Mouse (Mus musculus): ENCODE results near the gene Homer2.

Gene Homer2

DNA sequence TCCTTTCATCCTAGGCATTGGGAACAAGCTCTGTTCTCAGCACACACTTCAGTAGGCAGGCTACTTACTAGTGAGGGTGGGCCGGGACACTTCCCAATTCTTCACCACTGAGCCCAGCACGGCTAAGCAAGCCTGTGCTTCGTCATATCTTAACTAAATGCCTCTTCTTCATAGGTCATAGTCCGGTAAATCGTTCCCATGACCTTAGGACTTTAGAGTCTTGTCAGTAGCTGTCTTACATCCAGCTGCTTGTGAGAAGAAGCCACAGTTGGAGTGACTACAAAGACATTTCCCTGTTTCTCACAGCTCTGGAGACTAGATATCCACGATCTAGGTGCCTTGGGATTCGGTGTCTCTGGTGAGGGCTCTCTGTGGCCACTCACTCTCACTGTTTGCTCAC, 122.0 kb downstream of the Homer2 start:
- no peak for DNase-seq (ENCODE audit: low spot score)

DNA sequence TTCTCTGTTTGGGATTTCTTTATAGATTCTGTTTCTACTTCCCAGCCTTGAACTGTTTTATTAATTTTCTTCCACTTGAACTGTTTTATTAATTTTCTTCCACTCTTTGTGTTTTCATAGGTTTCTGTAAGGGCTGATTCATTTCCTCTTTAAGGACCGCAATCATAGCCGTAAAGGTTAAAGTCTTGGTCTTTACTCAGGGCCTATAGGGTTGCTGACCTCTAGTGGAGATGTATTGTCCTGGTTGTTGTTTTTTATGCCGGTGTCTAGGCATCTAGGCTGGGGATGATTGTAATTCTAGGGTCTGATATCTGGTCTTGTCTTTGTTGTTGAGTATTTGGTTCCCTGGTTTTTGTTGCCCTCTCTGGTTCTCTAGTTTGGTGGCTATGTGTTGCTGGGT, 123.8 kb downstream of the Homer2 start:
- no peak for DNase-seq (ENCODE audit: low spot score)

DNA sequence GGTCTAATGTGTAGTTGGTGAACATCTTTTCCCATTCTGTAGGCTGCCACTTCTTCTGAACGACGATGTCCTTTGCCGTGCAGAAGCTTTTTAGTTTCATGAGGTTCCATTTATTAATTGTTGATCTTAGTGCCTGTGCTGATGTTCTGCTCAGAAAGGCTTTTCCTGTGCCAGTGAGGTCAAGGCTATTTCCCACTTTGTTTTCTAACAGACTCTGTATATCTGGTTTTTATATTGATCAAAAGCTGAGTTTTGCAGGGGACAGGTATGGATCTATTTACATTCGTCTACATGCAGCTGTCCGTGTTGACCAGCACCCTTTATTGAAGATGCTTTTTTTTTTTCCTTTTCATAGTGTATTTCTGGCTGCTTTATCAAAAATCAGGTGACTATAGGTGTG, 128.0 kb downstream of the Homer2 start:
- no peak for DNase-seq (ENCODE audit: low spot score)

DNA sequence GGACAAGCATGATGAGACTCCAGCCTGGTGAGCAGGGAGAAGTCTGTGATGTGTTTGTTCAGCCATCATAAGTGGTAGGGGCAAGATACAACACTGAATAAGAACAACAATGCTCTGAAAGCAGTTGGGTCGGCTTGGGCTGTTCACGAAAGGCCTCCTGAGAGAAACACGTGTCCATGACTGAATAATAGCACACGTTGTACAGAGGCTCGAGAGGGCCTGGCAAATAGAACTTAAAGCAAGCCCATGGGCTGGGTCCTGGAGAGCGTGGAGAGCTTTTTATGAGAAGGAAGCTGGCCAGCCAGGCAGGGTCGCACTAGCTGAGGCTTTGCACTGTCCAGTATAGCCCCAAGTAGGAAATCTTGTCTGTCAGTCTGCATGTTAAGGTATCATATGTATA, 128.9 kb downstream of the Homer2 start:
- DNase-seq (ENCODE audit: low spot score), result no peak

DNA sequence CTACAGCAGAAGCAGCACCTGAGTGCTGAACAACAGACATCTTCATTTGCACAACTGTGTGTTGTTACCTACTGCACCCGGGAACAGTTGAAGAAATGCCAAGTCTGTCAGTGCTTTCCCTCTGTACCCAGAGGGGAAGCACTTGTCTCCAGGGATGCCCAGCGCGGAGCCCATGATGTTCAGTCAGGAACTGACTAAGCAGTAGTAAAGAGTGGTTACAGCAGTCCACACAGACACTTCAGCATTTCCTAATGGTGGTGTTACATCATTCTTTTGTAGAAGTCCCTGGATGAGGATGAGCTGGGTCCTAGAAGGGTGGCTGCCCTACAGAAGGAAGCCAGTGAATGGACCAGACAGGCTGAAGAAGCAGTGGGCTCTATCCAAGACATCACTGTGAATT, 129.5 kb downstream of the Homer2 start:
- no peak for DNase-seq (ENCODE audit: low spot score)

DNA sequence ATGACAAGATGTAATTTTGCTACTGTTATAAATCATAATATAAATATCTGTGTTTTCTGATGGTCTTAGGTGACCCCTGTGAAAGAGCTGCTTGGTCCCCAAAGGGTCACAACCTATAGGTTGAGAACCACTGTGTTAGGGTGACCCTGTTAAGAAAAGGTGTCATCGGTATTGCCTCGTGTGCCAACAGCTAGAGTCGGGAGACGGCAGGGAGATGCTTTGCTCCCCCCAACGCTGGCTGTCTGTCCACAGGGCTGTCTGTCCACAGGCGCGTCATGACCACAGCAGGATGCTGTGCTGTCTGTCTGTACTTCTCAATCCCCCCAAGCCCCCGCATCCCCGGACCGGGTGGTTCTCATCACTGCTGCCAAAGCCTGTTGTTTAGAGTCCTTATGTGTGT, 131.7 kb downstream of the Homer2 start:
- no peak for DNase-seq (ENCODE audit: low spot score)

DNA sequence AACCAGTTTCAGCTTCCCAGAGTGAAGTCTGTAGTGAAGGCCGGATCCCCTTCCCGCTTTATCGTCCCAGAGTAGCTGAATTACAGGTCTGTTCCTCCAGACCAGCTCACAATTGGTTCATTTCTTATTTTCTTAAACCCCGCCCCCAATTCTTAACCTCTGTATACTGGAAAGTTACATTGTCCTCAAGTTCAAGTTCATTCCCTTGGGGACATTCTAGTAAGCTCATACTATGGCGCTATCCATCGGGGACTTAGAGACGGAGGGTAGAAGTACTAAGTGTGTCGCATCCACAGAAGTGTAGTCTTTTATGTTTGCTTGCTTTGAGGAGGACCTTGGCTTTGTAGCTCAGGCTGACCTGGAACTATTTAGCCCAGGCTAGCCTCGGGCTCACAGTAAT, 133.5 kb downstream of the Homer2 start:
- DNase-seq (ENCODE audit: low spot score), result no peak

DNA sequence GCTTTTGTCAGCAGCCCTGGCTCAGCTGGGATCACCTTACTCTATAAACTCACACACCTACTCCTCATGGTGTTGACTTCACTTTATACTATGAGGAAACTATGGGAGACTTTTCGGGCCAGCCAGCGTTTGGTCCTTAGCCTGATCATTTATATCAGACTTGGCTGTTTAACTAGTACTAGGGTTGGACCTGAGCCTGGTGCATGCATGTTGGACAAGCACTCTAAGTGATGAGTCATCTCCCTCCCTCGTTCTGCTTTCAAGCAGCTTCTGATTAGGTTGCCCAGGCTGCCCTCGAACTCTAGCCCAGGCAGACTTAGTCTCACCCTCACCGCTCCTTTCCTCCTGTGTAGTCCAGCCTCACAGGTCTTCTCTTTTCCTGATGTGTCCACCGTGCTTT, 133.9 kb downstream of the Homer2 start:
- peak; percentile 50 for DNase-seq (ENCODE audit: low spot score)

DNA sequence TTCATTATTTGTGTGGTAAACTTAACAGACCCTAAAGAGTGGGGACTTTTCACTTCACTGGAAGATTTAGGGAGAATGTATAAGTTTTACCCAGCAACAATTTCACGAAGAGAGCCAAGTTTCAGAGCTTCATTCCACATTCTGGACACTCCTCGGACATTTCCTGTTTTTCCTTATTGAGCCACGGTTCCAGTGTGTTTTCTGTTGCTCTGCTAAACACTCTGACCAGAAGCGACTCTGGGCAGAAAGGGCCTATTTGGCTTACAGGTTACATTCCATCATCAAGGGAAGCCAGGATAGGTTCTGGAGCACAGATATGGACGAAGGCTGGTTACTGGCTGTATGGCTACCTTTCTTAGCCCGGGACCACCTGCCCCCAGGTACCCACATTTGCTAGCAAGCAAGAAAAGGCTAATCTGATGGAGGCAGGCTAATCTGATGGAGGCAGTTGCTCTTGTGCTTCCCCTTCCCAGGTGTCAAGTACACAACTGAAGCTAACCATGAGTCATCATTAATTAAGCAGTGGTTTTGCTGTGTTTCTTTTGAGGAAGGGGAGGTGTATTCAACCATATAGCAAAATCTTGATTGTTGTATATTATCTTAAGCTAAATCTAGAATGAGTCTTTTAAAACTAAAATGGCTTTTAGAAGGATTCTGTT, 134.6 kb downstream of the Homer2 start:
- DNase-seq (ENCODE audit: low spot score), result no peak

DNA sequence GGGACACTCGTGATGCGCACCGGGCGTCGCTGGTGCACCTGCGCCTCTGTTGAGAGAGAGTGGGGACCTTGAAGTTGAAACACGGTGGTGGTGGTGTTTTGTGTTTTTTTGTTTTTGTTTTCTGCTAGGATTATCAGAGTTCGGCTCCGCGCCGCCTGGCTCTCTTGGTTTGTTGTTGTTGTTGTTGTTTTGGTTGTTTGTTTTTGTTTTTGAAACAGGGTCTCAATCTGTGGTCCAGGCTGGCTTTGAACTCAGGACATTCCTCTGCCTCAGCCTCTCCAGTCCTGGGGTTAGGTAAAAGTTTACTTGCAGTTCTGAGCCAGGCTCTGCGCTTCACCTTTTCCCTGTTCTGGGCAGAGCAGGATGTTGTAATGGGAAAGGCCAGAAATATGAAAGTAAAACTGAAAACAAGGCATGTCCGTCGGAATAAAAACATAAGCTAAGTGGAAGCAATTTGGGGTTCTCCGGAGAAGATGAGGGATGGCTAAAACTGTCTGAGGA, 135.3 kb downstream of the Homer2 start:
- no peak for DNase-seq (ENCODE audit: low spot score)

DNA sequence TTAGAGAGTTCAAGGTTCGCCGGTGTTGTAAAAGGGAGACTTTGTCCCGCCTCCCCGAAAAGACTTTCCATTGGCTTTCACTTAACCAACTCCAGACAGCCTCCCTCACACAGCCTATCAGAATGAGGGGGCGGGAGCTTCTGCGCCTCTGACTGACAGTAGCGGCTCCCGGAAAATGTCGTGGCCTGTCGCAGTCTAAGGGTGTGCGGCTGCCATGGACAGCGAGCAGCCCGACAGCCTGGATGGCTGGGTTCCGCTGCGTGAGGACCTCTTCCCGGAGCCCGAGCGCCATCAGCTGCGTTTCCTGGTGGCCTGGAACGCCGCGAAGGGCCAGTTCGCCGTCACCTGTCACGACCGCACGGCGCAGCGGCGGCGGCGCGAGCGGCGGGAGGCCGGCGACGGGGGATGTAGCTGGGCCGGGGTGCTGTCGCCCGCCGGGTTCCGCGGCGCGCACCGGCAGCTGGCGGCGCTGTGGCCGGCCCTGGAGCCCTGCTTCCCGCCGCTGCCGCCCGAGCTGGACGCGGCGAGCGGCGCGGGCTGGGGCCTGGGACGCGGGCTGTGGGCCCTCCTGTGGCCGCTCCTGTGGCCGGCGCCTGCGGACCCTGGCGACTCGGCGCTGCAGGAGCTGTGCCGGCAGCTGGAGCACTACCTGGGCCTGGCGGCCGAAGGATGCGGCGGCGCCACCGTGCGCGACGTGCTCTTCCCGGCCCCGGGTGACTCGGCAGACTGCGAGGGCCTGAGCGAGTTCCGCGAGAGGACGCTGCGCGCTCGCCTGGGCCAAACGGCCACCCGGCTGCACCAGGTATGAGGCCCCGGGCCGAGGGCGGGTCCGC, 136.0 kb downstream of the Homer2 start, which contains the start of gene Whamm:
TSS of gene Whamm (plus strand) at position 159 of the 833 bp plus-strand sequence.
- peak; percentile 93 for DNase-seq (ENCODE audit: low spot score)

DNA sequence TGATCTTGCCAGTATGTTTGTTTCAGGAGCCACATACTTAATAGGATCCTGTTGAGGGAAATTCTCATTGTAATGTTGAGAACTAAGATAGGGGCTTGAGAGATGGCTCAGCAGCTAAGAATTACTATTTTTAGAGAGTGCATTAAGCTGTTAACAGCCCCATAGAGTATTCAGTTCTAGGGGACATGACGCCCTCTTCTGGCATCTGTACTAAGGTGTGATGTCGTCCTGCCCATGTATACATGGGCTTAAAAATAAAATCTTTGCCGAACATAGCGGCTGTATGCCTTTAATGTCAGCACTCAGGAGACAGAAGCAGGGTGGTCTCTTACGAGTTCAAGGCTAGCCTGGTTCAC, 136.6 kb downstream of the Homer2 start:
- DNase-seq (ENCODE audit: low spot score), result no peak

DNA sequence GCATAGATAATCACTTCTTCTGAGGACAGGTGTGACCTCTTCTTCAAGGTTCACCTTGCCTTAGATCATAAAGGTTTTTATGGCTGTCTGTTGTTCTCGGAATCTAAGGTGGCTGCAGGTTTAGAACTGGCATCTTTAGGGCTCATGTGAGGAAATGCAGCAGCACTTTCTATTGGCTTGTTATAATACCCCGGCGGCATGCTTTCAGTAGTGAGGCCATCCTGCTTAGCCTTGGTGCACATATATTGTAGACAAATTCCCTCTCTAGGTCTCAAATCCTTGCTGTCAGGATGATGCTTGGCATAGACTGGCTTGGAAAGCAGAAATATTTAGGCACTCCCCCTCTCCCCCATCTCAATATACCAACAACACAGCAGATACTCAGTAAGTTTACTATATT, 137.1 kb downstream of the Homer2 start:
- no peak for DNase-seq (ENCODE audit: low spot score)

DNA sequence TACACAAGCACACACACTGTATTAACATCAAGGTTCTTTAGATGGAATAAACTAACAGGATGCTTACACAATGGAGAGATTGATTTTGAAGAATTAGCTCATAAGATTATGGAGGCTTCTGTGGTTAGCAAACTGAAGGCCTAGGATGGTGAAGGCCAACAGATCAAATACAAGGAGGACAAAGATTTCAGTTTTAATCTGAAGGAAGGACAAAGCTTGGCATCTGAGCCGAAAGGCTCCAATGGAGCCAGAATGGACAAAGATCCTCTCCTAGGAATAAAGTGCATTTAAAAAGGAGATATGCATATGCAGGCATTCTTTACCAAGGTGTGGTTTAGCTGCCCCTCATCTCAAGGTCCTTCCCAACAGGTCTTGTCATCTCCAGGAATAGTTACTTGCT, 137.5 kb downstream of the Homer2 start:
- no peak for DNase-seq (ENCODE audit: low spot score)

DNA sequence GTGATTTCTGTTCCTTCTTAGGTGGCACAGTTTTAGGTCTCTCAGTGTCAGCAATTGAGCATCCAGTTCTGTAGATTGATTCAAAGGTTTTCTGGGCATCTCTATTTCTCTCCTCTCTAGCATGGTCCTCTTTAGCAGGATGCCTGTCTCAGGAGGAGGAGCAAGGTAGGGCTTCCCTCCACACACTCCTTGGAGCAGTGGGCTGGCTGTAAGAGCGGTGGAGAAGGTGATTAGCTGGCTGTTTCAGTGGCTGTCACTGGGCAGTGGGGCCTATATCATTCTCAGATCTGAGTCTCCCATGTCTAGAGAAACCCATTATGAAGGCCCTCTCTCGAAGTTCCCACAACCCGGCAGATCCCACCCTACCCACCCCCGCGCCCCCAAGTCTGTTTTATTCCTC, 139.9 kb downstream of the Homer2 start:
- DNase-seq (ENCODE audit: low spot score), result no peak

DNA sequence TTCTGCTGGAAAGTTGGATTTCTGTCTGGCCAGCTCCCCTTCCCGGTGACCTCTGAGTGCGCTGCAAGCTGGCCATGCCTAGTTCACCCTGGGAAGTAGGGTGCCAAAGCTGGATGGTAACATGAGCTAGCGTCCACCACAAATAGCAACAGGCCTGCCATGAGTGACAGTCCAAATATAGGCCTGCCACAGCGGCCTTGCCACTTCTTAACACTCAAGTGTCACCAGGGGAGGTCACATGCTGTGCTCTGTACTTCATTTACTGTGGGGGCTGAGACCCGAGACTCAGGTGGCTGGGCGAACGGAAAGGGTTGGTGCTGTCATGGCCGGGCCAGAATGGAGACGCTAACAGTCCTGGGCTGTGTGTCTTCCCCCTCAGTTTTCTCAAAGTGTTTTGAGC, 140.4 kb downstream of the Homer2 start, which contains the start of gene Fsd2:
TSS of gene Fsd2 (minus strand) at position 53 of the 400 bp plus-strand sequence.
- DNase-seq (ENCODE audit: low spot score), result no peak

DNA sequence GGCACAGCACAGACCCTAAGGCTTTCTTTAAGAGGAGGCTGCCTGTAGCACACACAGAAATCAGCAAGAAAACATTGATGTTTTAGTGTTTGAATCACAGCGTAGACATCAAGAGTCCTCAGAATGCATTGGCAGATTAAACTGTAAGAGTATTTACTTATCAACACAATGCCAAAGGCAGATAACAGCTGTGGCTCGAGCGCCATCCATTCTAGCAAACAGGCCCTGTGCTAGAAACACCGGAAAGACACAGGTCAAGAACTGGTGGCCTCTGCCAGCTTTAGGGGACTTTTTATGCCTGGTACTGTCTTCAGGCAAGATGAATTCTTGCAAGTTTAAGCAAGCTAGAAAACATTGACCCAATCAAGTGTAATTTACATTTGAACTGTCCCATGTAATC, 141.0 kb downstream of the Homer2 start:
- no peak for DNase-seq (ENCODE audit: low spot score)

DNA sequence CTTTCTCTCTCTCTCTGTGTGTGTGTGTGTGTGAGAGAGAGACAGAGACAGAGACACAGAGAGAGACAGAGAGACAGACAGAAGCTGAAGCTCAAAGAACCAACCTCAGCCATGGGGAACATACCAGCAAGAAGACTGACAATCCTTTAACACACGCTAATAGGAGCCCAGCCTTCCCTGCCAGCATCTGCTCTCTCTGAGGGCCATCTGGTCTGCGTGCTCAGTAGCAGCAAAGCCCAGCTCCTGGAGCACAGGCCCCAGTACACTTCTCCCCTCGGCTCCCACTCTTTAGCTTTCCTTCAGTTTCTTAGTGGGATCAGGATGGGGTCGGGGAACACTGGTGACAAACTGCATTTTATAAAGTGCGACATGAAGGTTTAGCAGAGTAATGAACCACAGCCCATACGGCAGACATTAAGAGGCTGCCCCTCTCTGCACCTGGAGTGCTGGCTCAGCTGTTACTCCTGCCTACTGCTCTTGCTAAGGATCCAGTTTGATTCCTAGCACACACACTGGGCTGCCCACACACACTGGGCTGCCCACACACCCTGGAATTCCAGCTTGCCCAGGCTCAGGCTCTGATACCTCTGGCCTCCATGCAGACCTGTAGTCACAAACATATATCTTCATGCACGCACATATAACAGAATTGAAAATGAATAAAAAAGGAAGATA, 141.8 kb downstream of the Homer2 start:
- no peak for DNase-seq (ENCODE audit: low spot score)

DNA sequence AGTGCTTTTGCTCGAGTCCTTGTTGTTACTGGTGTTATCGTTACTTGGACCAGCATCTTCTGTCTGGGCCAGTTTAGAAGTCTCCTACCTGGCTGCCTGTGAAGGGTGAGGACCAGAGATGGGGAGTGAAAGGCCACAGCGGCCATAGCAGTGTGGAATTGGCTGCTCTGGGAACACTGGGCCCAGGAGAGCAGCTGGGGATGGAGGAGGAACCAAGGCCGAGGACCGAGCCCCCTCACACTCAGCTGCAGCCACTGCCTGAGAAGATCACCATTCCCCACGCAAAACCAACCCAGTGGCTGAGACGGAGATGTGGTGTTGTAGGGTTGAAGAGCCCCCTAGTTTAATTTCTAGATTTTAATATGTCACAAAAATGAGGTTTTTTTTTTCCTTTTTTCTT, 142.6 kb downstream of the Homer2 start:
- DNase-seq (ENCODE audit: low spot score), result no peak

DNA sequence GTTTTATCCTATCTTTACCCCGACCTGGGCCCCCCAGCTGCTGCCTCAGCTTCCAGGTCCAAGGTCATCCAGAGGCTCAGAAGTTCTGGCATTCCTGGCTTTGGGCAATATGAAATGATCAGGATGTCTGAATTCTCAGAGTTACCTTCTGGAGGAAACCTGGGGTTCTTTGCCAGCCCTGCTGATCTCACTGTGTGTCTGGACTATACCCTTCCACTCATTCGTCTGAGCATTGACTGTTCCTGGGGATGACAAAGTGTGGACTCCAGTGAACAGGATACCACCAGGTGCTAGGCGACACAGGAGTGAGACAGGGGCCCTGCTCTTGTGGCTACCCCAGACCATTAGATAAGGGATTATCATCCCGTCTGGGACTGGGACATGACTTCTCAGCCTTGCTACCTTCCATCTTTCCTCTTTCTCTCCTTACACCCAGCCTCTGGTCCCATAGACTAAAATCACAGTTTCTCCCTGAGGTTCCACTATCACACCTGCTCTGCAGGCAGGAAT, 143.8 kb downstream of the Homer2 start:
- no peak for DNase-seq (ENCODE audit: low spot score)

DNA sequence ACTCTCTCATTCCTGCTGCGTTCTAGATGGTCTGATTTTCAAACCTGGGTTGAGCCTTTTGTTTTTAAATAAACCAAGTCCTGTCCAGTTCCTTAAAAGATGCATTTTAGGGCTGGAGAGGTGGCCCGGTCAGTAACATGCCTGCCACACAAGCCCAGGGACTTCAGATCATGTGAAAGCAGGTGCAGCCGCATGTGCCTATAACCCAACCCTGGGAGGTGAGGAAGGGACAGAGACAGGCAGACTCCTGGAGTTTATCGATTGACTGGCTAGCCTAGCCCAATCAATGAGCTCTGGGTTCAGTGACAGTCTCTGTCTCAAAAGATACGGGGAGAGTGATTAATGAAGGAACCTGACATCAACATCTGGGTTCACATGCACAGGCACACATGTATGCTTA, 146.1 kb downstream of the Homer2 start:
- DNase-seq (ENCODE audit: low spot score), result no peak
